Mouse (Mus musculus): Measurements from ENCODE around the gene Sept7.
"Not testable (repeated sequence)": the region's sequence is repeated elsewhere in the genome, so short reads cannot be mapped to it uniquely, and the experiment has no call there.

Sept7 gene

GRCm38 (mm10) chr9:25253478-25253824 is 1.2 kb downstream of the Sept7 start:
- peak; percentile 62 for DNase-seq (ENCODE audit: low read depth, low spot score)

- DNase-seq (ENCODE audit: low read depth, low spot score) = no peak
These were observed 8.2 kb downstream of the Sept7 start for GRCm38 (mm10) chr9:25260411-25260810.

GRCm38 (mm10) chr9:25260979-25261378 is 8.7 kb downstream of the Sept7 start:
- DNase-seq (ENCODE audit: low read depth, low spot score) = no peak

- peak; percentile 35 for DNase-seq (ENCODE audit: low read depth, low spot score)
These were observed 9.8 kb downstream of the Sept7 start for GRCm38 (mm10) chr9:25262087-25262486.

GRCm38 (mm10) chr9:25265795-25266194 is 13.6 kb downstream of the Sept7 start:
- DNase-seq (ENCODE audit: low read depth, low spot score) = no peak

- DNase-seq (ENCODE audit: low read depth, low spot score) = no peak
These were observed 14.9 kb downstream of the Sept7 start for GRCm38 (mm10) chr9:25267133-25267532.

- DNase-seq (ENCODE audit: low read depth, low spot score) = no peak
These were observed 15.3 kb downstream of the Sept7 start for GRCm38 (mm10) chr9:25267574-25267973.

GRCm38 (mm10) chr9:25271902-25272301 is 19.7 kb downstream of the Sept7 start:
- no peak for DNase-seq (ENCODE audit: low read depth, low spot score)

GRCm38 (mm10) chr9:25289796-25290195 is 37.6 kb downstream of the Sept7 start:
- no peak for DNase-seq (ENCODE audit: low read depth, low spot score)

GRCm38 (mm10) chr9:25309505-25310182 is 57.4 kb downstream of the Sept7 start:
- DNase-seq (ENCODE audit: low read depth, low spot score) = peak; percentile 76

- no peak for DNase-seq (ENCODE audit: low read depth, low spot score)
These were observed 62.1 kb downstream of the Sept7 start for GRCm38 (mm10) chr9:25314304-25314703.

GRCm38 (mm10) chr9:25317827-25318505 is 65.7 kb downstream of the Sept7 start:
- no peak for DNase-seq (ENCODE audit: low read depth, low spot score)

- DNase-seq (ENCODE audit: low read depth, low spot score) = not testable (repeated sequence)
These were observed 67.4 kb downstream of the Sept7 start for GRCm38 (mm10) chr9:25319676-25320075.

- DNase-seq (ENCODE audit: low read depth, low spot score) = no peak
These were observed 75.6 kb downstream of the Sept7 start for GRCm38 (mm10) chr9:25327727-25328370.

GRCm38 (mm10) chr9:25328946-25329723 is 76.9 kb downstream of the Sept7 start:
- DNase-seq (ENCODE audit: low read depth, low spot score) = no peak

GRCm38 (mm10) chr9:25337436-25338198 is 85.4 kb downstream of the Sept7 start:
- DNase-seq (ENCODE audit: low read depth, low spot score) = no peak

- DNase-seq (ENCODE audit: low read depth, low spot score) = no peak
These were observed 88.2 kb downstream of the Sept7 start for GRCm38 (mm10) chr9:25340412-25340811.

- DNase-seq (ENCODE audit: low read depth, low spot score) = no peak
These were observed 101.5 kb downstream of the Sept7 start for GRCm38 (mm10) chr9:25353775-25354174.

- DNase-seq (ENCODE audit: low read depth, low spot score) = no peak
These were observed 103.6 kb downstream of the Sept7 start for GRCm38 (mm10) chr9:25355806-25356205.

GRCm38 (mm10) chr9:25357589-25357988 is 105.3 kb downstream of the Sept7 start:
- DNase-seq (ENCODE audit: low read depth, low spot score) = no peak

GRCm38 (mm10) chr9:25358018-25358417 is 105.8 kb downstream of the Sept7 start:
- no peak for DNase-seq (ENCODE audit: low read depth, low spot score)

Data from CD4-positive helper T cell, adult 2 months (primary cell).